Mouse (Mus musculus): ENCODE data around the gene Actb.

Actb gene

DNA sequence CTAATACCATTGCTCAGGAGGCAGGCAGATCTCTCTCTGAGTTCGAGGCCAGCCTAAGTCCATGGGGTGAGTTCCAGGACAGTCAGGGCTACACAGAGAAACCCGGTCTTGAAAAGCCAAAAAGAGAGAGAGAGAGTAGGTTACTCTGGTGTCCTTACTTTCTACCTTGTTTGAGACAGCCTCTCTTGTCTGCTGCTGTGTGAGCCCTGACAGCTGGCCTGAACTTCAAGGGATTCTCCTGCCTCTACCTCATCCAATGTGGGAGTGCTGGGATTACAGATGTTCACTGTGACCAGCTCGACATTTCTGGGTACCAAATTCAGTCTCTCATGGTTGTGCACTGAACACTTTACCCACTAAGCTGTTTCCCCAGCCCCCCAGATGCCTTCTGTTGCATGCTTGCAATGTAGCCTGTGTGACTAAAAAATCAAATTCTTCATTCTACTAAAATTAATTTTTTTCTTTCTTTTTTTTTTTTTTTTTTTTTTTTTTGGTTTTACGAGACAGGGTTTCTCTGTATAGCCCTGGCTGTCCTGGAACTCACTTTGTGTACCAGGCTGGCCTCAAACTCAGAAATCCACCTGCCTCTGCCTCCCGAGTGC, 6.5 kb downstream of the Actb start:
- no peak for TF ChIP-seq GATA4 (IDR thresholded peaks at IDR 0.05; ENCODE audit: insufficient replicate concordance, low read length)

DNA sequence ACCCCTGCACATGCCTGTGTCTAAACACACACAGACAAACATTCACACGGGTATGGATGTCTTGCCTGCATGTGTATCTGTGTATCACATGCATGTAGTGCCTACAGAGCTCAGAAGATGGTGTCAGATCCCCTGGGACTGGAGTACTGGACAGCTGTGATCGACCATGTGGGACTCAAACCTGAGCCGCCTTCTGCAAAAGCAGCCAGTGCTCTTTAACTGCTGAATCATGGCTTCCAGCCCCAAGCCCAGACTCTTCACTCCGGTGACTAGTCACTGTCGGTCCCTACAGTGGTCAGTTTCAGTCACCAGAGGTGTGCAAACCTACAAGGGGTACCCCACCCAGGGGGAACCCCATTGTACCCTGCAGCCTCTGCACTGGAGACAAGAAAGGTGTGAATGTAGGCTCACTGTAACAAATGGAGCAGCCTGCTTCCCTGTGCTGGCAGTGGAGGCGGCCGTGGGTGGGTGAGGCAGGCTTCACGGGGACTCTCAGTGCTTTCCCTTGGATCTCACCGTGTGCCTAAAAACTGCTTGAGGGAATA, 7.4 kb downstream of the Actb start:
- no peak for TF ChIP-seq GATA4 (IDR thresholded peaks at IDR 0.05; ENCODE audit: insufficient replicate concordance, low read length)

DNA sequence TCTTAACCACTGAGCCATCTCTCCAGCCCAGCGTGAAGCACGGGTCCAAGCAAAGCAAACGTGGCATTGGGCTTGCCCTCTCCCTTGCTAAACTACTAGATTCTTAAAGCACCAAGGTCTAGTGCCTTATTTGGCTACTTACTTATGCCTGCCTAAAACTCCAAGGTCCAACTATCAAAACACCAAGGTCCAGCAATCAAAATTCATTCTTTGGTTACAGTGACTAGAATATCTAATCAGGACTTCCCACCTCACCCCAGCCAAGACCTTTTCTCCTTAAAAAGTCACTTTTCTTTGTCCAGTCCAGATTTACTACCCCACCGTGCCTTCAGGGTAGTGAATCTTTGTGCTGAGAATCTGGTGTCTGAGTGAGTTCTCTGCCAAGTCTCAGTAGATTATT, 8.2 kb downstream of the Actb start:
- no peak for TF ChIP-seq GATA4 (IDR thresholded peaks at IDR 0.05; ENCODE audit: insufficient replicate concordance, low read length)

DNA sequence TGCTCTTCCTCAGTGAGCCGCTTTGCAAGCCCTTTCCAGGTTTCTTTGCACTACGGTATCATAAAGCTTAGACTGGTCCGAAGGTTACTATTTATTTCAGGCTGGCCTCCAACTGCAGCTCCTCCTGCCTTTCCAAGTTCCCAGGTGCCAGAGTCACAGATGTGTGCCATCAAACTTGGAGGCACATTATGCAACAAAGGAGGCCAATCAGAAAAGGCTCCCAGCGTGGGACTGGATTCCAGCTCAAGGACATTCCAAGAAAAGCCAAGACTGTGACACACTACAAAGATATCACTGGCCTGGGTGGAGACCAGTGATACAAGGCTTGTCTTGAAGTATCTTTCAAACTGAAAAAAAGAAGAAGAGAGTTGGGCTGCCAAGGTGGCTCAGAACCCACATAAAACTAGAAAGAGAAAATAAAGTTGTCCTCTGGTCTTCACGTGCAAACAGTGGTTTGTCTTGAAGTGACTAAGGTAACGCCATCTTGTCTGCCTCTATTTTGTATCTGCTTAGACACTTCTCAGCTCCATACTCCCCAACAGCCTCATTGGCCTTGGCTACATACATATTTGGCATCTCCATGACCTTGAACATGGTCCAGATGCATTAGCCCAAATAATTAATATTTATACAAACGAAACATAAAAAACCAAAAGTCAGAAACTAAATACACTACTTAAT, 8.8 kb downstream of the Actb start:
- no peak for TF ChIP-seq GATA4 (IDR thresholded peaks at IDR 0.05; ENCODE audit: insufficient replicate concordance, low read length)

DNA sequence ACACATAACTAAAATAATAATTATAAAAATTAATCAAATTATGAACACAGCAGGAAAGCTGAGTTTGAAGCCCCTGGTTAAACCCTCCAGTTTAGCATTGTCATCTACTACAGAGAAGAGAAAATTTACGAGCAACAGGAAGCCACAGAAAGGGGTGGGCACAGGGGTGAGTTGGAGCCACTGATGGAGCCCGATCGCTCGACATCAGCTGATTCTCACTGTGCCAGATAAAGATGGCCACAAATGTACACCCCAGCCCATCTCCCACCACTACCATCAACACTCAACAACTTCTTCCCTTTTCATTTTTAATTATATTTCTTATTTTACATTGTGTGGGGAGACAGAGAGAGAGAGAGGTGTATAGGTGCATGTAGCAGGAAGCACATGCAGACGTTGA, 9.8 kb downstream of the Actb start:
- no peak for TF ChIP-seq GATA4 (IDR thresholded peaks at IDR 0.05; ENCODE audit: insufficient replicate concordance, low read length)

DNA sequence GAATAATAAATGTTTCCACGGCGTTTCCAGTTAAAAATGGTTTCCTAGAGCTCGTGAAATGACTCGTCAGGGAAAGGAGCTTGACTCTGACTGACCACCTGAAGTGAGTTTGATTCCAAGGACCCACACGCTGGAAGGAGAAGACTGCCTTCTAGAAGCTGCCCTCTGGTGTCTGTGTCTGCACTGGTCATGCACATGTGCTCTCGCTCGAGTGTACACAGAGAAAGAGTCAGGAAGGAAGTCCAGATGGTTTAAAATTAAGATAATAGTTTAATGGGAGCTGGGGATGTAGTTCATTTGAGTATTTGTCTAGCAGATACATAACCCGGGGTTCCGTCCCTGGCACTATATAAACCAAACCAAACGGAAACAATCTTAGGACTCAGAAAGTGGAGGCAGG, 10.4 kb downstream of the Actb start:
- no peak for TF ChIP-seq GATA4 (IDR thresholded peaks at IDR 0.05; ENCODE audit: insufficient replicate concordance, low read length)

DNA sequence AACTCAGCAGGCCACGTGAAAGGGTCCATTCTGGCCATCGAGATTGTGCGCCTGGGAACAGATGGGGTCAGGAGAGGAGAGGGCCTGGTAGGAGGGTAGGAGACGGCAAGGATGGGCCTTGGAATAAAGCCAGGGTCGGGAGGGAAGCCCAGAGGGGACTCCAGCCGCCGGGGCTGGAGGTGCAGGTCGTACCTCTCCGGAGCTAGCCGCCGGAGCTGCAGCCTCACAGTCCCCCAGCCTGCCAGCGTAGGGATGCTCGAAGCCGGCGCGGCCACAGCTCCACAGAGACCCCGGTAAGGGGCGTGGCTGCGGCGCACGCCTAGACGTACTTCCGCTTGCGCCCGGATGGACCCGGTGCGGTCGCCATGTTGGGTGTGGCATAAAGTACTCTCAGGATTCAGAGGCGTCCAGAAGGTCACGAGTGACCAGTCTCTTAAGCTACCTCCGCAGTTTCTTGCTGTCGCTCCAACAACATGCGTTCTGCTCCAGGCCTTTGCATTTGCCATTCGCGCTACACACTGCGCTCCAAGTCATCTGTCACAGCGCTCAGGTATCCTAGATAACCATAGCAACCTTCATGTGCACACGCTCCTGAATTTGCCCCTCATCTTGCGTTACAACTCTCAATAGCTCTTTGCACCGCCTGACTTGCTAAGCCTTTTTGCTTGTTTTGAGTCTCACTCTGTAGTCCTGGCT, 11.5 kb downstream of the Actb start, which contains the start of gene Fbxl18:
Gene Fbxl18, minus strand, starts transcription at position 504 of the 696 bp plus-strand sequence.
- no peak for TF ChIP-seq GATA4 (IDR thresholded peaks at IDR 0.05; ENCODE audit: insufficient replicate concordance, low read length)

DNA sequence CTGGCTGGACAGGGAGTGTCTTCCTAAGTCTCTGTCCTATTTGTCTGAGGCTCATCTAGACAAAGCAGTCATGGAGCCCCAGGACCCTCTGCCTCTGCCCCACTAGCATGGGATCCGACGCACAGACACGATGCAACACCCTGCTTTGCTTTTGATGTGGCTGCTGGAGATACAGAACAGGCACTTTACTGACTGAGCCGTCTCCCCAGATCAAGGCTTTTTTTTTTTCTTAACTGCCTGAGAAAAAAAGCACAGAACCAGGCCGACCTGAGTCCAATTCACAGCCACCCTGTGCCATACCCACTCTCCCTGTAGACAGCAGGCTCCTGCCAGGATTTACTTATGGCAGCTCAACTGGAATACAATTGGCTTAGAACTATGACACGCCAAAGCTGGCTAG, 15.2 kb downstream of the Actb start:
- TF ChIP-seq GATA4 (IDR thresholded peaks at IDR 0.05; ENCODE audit: insufficient replicate concordance, low read length): no peak

DNA sequence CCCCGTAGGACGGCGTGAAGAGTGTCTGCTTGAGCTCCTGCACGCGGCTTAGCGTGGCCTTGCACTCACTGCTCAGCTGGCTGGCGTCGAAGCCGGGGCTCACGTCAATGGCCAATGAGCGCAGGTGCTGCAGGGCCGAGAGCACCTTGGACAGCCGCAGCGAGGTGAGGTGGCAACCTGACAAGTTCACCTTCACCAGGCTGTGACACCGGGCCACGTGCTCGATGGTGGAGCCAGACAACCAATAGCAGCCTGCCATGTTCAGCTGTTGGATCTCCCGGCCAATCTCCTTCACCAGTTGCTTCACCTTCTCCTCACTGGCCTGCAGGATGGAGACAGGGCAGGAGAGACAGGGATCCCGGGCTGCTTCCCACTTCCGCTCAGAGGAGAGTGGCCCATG, 19.8 kb downstream of the Actb start:
- no peak for TF ChIP-seq GATA4 (IDR thresholded peaks at IDR 0.05; ENCODE audit: insufficient replicate concordance, low read length)

DNA sequence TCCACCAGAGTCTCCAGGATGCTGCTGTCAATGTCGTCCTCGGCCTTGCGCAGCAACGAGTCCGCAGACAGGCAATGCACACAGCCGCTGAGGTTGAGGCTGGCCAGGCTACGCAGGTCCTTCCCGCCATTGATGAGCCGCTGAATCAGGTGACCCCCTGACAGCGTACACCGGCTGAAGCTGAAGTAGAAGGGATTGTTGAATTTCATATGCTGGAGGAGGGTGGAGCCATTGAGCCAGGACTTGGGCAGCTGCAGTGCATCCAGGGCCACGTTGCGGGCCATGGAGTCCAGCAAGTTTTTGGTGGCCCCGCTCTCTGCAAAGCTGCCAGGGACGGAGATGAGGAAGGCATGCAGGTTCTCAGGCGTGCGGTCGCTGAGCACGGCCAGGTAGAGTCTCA, 20.4 kb downstream of the Actb start:
- no peak for TF ChIP-seq GATA4 (IDR thresholded peaks at IDR 0.05; ENCODE audit: insufficient replicate concordance, low read length)

DNA sequence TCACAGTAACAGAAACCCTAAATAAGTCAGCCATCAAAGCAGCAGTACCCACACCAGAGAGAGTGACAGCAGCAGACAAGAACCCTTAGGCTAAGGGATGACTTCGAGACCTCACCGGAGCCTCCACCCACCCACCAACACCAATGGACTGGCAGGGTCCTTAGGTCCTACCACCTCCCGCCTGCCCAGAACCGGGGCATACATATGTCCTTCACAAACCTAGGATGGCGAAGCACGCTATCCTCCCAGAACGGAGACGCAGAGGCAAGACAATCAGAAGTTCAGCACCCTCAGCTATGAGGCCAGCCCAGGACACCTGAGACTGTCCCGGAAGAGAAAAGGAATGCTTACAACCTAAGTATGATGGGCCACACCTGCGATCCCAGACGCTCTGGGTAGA, 24.1 kb downstream of the Actb start:
- TF ChIP-seq GATA4 (IDR thresholded peaks at IDR 0.05; ENCODE audit: insufficient replicate concordance, low read length): no peak

DNA sequence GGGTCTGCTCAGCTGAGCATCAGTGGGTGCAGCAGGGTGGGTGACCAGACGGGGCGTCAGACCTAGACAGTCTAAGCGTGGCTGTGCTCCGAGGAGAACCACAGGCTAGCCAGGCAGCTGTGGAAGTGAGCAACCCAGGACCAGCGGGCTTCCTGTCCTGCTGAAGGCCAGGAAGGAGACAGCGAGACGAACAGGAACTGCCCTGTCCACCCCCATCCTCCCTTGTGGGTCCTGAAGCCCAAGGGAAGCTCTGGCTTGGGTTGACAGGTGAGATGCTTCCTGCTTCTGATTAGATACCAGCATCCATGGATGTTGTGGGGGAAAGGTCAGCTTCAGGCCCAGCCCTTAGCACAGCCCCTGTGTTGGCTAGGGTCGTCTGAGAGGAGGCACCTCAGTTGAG, 24.6 kb downstream of the Actb start:
- no peak for TF ChIP-seq GATA4 (IDR thresholded peaks at IDR 0.05; ENCODE audit: insufficient replicate concordance, low read length)

DNA sequence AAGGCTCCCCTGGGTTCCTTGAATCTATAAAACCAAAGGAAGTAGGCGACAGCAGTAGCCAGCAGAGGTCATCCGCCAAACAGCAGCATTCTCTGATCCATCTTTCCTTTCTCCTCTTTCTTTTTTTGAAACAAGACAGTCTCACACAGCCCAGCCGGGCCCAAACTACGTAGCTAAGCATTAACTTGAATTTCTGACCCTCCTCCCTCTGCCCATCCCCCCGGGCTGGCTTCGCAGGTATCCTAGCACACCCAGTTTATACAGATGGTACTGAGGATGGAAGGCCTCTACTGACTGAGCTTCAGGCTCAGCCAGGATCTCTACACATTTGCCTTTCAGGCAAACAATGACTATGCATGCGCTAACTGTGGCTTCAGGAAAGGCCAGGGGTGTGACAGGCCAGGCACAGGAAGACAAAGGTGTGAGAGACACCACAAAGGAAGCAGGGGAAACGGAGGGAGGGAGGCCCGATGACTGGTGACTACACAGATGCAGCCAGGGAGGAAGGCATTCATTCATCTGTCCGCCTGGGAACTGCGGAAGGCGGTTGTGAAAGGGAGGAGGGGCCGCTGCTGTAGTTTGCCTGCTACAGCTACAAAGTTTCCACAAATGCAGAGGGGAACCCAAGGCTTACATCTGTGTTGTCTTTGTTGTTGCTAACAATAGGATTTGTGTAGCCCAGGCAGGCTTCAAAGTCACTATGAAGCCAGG, 25.6 kb downstream of the Actb start:
- no peak for TF ChIP-seq GATA4 (IDR thresholded peaks at IDR 0.05; ENCODE audit: insufficient replicate concordance, low read length)

DNA sequence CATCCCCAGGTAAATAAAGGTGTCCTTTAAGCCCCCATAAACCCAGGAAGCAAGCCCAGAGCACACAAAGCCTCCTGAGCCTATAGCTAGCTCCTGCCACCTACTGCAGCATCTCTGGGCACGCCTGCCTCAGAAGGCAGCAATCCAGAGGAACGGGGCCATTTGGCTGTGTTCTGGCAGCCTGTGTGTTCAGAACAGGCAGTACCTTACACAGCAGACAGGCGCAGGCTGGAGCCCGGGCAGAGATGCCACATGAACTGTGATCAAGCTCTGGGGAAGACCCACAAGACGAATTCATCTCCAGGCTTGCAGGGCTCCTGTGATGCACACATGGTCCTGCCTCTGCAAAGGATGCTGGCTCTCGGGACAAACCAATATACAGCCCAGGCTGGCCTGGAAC, 26.3 kb downstream of the Actb start:
- no peak for TF ChIP-seq GATA4 (IDR thresholded peaks at IDR 0.05; ENCODE audit: insufficient replicate concordance, low read length)

DNA sequence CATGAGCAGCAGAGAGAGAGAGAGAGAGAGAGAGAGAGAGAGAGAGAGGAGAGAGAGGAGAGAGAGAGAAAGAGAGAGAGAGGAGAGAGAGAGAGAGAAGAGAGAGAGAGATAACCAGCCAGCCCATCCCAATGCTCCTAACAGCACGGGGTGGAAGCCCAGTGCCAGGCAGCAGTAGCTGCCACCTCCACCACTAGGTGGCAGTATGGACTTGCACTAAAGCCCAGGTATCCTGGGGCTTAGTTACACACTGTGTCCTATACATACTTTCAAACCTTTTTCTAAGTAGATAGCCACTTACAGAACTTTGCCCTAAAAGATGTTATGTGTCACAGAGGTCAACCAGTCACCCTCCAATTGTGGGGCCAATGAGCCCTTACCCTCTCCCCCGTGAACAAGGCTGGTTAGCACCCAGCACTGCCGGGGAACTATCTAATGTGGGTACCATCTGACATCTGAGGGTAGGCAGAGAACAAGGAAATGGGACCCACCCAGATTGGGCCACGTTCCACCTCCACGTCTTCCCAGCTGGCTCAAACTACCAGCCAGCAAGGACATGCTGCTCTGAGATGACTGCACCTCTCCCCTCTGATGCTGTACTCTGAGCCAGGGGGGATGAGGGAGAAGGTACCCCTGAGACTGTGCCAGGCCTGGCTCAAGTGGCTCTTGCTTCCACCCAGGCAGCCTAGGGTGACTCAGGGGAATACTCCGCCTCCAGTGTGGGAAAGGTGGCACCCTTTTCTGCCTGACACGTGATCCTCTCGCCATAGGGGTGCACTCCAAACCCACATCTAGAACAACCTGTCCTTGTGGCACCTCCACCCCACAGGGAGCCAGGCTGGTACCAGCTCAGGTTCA, 27.0 kb downstream of the Actb start:
- no peak for TF ChIP-seq GATA4 (IDR thresholded peaks at IDR 0.05; ENCODE audit: insufficient replicate concordance, low read length)

All from liver, adult (tissue).